1 mouse cellular context compared by ENCODE assay signal in the genomic region with DNA sequence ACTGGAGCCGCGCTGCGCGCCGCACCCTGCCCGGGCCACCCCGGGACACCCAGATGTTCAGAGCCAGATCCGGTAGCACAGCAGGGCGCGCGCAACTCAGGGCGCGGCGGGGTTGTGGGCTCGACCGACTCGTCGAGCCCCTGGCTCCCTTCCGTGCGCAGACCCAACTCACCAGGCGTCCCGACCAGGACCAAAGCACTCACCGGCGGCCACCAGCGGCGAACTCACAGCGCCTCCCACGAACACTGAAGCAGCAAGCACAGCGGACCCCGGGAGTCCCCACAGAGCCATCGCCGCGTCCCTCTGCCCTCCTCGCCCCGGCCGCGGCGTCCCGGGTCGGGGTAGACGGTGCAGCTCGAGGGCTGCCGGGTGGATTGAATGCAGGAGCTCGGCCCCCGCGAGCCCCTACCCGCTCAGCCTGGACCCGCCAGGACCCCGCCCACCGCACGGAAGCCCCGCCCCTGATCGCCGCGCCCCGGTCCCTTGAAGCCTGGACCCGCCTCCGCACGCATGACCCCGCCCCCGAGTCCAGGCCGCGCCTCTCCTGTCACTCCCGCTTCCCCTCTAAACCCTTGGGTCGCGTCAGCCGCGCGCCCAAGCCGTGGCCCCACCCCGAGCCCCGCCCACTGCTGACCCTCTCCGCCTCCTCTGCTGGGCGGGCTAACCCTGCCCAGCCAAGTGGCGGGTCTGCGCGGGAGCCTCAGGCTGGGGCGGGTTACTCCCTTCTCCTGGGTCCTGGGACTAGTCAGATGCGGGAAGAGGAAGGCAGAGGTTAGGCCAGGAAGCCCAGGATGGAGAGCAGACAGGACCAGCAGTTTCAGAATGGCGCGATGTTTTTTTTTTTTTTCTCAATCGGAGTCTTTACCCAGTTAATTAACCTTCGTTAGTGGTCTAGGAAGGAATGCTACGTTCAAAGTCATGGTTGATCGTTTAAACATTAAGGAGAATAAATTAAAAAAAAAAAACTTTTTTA.
A peak's percentile ranks its signal among the peaks of the same experiment; 100 is the strongest.
TF ChIP-seq lines count a peak whose summit lies in the region.

A gene (minus strand): TSS at position 455 of the 973 bp plus-strand sequence.

TF ChIP-seq in CH12.LX, 34 proteins besides CTCF, POLR2A, EP300 and RAD21 (continued from another document):
- TF ChIP-seq KAT2A (IDR thresholded peaks at IDR 0.05; ENCODE audit: insufficient replicate concordance, low read length), result no peak
- peak; percentile 68 for TF ChIP-seq ZNF384 (IDR thresholded peaks at IDR 0.05; ENCODE audit: low read depth, low read length)
- peak; percentile 40 for TF ChIP-seq NELFE (IDR thresholded peaks at IDR 0.05; ENCODE audit: low read depth, low read length)
- no peak; the same call in 1 of the 2 replicates for TF ChIP-seq TCF12 (IDR thresholded peaks at IDR 0.05; ENCODE audit: low read depth, low read length)
- peak; percentile 41 for TF ChIP-seq NRF1 (IDR thresholded peaks at IDR 0.05; ENCODE audit: low read depth, low read length)
- no peak; the same call in 1 of the 2 replicates for TF ChIP-seq ZMIZ1 (IDR thresholded peaks at IDR 0.05; ENCODE audit: low read depth, low read length)
- no peak for TF ChIP-seq ZKSCAN1 (IDR thresholded peaks at IDR 0.05; ENCODE audit: borderline replicate concordance, low read depth, low read length)
- no peak for TF ChIP-seq JUN (IDR thresholded peaks at IDR 0.05; ENCODE audit: insufficient read depth, low read depth, low read length)
- TF ChIP-seq JUND (conservative IDR thresholded peaks at IDR 0.05; ENCODE audit: low read depth, low read length), result no peak
- no peak for TF ChIP-seq UBTF (IDR thresholded peaks at IDR 0.05; ENCODE audit: low read depth, low read length)
- TF ChIP-seq GABPA (IDR thresholded peaks at IDR 0.05; ENCODE audit: insufficient replicate concordance, low read depth, low read length), result no peak
- TF ChIP-seq MAX (IDR thresholded peaks at IDR 0.05; ENCODE audit: low read length), result no peak
- TF ChIP-seq HCFC1 (IDR thresholded peaks at IDR 0.05; ENCODE audit: low read depth, low read length), result no peak; the same call in 1 of the 2 replicates
- TF ChIP-seq ZC3H11A (IDR thresholded peaks at IDR 0.05; ENCODE audit: low read depth, low read length), result no peak
- TF ChIP-seq CHD1 (IDR thresholded peaks at IDR 0.05; ENCODE audit: low read depth, low read length), result no peak
- TF ChIP-seq SIN3A (IDR thresholded peaks at IDR 0.05; ENCODE audit: low read length), result peak; percentile 51
- no peak for TF ChIP-seq BHLHE40 (IDR thresholded peaks at IDR 0.05; ENCODE audit: low read depth, low read length)
- no peak for TF ChIP-seq MAFK (IDR thresholded peaks at IDR 0.05; ENCODE audit: insufficient replicate concordance, low read length)
- TF ChIP-seq CHD2 (IDR thresholded peaks at IDR 0.05; ENCODE audit: low read length), result no peak
- TF ChIP-seq USF1 (IDR thresholded peaks at IDR 0.05; ENCODE audit: low read depth, low read length), result no peak
- TF ChIP-seq USF2 (conservative IDR thresholded peaks at IDR 0.05; ENCODE audit: low read depth, low read length), result no peak
- TF ChIP-seq IRF4 (IDR thresholded peaks at IDR 0.05; ENCODE audit: low read depth, low read length), result 0 out of 2 replicates have a peak, but pooled peaks have one; percentile 13
- 0 out of 2 replicates have a peak, but pooled peaks have one; percentile 7 for TF ChIP-seq MXI1 (IDR thresholded peaks at IDR 0.05; ENCODE audit: low read depth, low read length)
